Mouse (Mus musculus): Measurements from ENCODE around the gene Fgfr2.
"Not testable (repeated sequence)": the region's sequence is repeated elsewhere in the genome, so short reads cannot be mapped to it uniquely, and the experiment has no call there.

Fgfr2 gene

GRCm38 (mm10) chr7:130568783-130569436, 2554.2 kb downstream of the Fgfr2 start:
- DNase-seq (ENCODE audit: inconsistent age in 2 of 2, low spot score in 1 of 2) = peak; percentile 67 to 92

DNA sequence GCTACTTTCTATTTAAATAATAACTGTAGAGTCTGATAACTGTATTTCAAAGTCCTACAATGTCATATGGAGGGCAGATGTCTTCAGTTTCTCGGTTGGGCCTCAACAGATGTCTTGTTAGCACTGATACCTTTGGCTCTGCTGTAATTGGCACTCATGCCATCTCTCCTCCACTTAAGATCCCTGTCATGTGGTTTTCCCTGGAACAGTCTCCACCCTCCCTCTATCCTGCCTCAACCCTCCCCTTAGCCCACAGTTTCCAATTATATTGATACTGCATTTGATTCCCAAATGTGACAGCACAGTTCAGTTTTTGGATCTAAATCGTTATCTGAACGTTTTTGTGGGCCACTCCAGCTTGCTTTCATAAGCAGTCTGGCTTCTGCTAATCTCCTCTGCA, 2558.6 kb downstream of the Fgfr2 start:
- no peak for DNase-seq (ENCODE audit: inconsistent age in 2 of 2, low spot score in 1 of 2)

DNA sequence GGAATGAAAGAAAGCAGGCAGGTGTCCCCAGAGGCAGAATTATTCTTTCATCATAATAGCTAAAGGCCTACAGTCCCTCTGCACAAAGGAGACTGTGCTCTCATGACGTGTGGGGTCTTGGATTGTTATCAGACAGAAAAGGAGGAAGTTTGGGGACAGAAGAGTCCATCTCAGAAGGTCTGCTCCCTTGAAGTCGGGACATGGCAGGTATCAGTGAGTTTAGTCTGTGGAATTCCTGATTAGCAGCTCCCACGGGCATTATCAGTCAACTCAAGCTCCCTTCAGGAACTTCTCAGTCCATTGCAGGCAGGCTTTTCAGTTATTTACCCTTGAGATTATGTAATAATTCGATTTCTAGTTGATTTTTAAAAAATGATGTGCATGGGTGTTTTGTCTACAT, 2559.3 kb downstream of the Fgfr2 start:
- no peak for DNase-seq (ENCODE audit: inconsistent age in 2 of 2, low spot score in 1 of 2)

DNA sequence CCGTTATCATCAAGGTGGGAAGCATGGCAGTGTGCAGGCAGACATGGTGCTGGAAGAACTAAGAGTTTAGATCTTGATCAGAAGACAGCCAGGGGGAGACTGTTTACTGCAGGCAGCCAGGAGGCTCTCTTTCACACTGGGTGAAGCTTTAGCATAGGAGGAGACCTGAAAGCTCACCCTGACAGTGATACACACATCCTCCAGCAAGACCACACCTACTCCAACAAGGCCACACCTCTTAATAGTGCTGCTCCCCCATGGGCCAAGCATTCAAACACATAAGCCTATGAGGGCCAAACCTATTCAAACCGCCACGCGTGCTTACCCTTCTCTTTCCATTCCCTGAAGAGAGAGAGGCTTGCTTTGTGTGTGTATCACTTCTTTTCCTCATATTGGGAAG, 2559.9 kb downstream of the Fgfr2 start:
- DNase-seq (ENCODE audit: inconsistent age in 2 of 2, low spot score in 1 of 2) = no peak

- DNase-seq (ENCODE audit: inconsistent age in 2 of 2, low spot score in 1 of 2) = no peak
Measured at GRCm38 (mm10) chr7:130560933-130561332, 2562.2 kb downstream of the Fgfr2 start.

GRCm38 (mm10) chr7:130558592-130558991, 2564.6 kb downstream of the Fgfr2 start:
- DNase-seq (ENCODE audit: inconsistent age in 2 of 2, low spot score in 1 of 2) = no peak

GRCm38 (mm10) chr7:130555597-130555996, 2567.6 kb downstream of the Fgfr2 start:
- no peak for DNase-seq (ENCODE audit: inconsistent age in 2 of 2, low spot score in 1 of 2)

GRCm38 (mm10) chr7:130553321-130553720, 2569.8 kb downstream of the Fgfr2 start:
- DNase-seq (ENCODE audit: inconsistent age in 2 of 2, low spot score in 1 of 2) = no peak

- DNase-seq (ENCODE audit: inconsistent age in 2 of 2, low spot score in 1 of 2) = no peak
Measured at GRCm38 (mm10) chr7:130552780-130553179, 2570.4 kb downstream of the Fgfr2 start.

DNA sequence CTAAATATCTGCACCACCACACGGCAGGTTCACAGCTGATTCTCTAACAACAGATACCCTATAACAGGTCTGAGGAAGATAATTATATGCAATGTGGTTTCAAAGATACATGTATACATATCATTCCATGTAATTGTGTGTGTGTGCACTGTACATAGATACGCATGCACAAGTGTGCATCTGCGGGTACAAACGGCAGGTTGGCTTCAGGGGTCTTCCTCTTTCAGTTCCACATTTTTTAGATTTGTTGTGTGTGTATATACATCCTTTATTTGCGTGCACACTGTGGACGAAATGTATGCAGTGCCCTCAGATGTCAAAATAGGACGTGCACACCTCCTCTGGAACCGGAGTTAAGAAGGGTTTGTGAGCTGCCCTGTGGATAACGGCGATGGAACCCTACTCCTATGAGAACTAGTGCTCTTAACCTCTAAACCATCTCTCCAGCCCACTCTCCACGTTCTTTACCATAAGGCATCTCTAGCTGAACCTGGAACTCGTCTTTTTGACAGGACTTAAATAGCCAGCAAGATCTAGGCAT, 2575.4 kb downstream of the Fgfr2 start:
- peak in 1 of 2 experiments; percentile 38 for DNase-seq (ENCODE audit: inconsistent age in 2 of 2, low spot score in 1 of 2)

- peak; percentile 93 to 96 for DNase-seq (ENCODE audit: inconsistent age in 2 of 2, low spot score in 1 of 2)
Measured at GRCm38 (mm10) chr7:130546791-130547484, 2576.2 kb downstream of the Fgfr2 start.

DNA sequence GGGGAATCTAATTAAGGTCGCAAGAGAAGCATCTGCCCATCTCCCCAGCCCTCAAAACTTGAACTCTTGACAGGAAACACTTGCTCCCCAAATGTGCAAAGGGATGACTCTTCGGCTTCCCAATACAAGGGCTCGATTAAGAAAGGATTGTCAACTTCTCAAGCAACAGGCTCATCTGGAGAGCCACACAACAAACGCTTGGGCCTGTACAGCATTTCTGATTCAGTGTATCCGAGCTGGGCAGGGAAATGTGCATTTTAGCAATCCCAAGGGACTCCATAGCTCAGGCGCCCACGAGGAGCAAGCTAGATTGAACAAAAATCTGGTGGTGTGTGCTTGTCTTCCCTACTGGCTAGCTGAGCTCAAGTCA, 2576.7 kb downstream of the Fgfr2 start:
- no peak for DNase-seq (ENCODE audit: inconsistent age in 2 of 2, low spot score in 1 of 2)

DNA sequence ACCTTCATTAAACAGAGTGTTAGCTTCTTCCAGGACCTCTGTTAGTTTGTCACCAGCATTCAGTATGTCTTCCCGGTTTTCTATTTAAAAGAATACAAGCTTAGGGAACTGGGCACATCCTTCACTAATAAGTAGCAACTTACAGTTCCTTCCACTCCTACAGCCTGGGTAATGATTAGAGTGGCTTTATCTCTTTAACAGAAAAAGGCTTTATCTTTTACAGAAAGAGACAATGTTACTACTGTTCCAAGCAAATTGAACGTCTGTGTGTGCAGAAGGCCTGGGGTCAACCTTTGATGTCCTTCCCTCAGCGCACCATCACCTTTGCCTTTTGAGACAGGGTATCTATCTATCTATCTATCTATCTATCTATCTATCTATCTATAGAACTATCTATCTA, 2577.3 kb downstream of the Fgfr2 start:
- no peak for DNase-seq (ENCODE audit: inconsistent age in 2 of 2, low spot score in 1 of 2)

GRCm38 (mm10) chr7:130545401-130545800, 2577.7 kb downstream of the Fgfr2 start:
- DNase-seq (ENCODE audit: inconsistent age in 2 of 2, low spot score in 1 of 2) = no peak

GRCm38 (mm10) chr7:130543181-130543580, 2580.0 kb downstream of the Fgfr2 start:
- DNase-seq (ENCODE audit: inconsistent age in 2 of 2, low spot score in 1 of 2) = peak in 1 of 2 experiments; percentile 42

- no peak for DNase-seq (ENCODE audit: inconsistent age in 2 of 2, low spot score in 1 of 2)
Measured at GRCm38 (mm10) chr7:130540176-130540575, 2583.0 kb downstream of the Fgfr2 start.

- DNase-seq (ENCODE audit: inconsistent age in 2 of 2, low spot score in 1 of 2) = no peak
Measured at GRCm38 (mm10) chr7:130537068-130537467, 2586.1 kb downstream of the Fgfr2 start.

GRCm38 (mm10) chr7:130535174-130535573, 2588.0 kb downstream of the Fgfr2 start:
- DNase-seq (ENCODE audit: inconsistent age in 2 of 2, low spot score in 1 of 2) = no peak

DNA sequence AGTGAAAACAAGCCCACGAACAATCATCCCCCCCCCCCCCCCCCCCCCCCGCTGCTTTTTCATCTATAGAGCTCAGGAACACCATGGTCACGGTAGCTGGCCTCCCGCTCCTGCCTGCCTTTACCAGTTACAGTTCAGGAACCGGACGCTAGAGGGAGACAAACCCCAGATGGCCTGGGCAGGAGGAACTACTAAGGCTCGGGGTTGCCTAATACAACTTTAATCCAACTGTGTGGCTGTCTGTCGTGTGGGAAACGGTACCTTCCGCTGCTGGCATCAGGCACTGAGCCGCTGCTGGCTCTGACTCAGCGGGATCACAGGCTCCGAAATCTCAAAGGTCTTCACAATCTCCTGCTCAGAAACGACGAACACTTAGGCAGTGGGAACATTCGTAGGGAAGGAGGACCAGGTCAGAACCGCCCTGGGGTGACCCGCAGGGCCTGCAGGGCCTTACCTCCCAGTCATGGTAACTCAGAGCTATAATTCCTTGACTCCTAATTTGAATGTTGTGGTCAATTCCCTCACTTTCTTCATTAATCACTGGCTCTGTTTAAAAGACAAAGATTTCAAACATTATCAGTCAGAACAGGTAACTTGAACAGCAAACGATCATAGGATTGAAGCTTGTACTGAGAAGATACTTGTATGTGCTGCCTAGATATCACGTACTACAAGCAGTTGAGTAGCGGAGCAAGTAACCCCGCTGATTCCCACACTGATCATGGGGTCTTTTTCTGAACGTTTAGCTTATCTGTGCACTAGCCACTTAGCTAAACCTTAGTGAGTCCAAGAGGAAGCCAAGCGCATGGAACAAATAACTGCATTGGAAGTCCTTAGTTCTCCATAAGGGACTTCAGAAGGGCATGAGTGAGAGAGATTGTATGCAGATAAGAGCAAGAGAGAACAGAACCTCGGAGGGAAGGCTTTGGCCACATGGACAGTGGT, 2589.6 kb downstream of the Fgfr2 start:
- peak; percentile 91 to 97 for DNase-seq (ENCODE audit: inconsistent age in 2 of 2, low spot score in 1 of 2)

DNA sequence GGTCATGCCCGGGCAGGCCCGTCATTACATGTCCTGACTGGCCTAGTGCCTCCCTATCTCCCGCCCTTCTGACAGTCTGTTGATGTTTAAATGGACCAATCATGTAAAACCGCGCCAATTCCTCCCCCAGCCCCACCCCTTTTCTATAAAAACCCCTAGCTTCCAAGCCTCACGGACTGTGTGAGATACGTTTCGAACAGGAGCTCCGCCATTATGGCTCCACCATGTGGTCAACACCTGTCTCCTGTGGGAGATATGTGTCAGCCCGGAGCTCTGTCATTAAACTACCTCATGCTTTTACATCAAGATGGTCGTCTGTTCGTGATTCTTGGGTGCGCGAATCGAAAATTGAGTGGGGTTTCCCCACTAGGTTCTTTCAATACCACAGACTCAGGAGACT, 2592.0 kb downstream of the Fgfr2 start:
- DNase-seq (ENCODE audit: inconsistent age in 2 of 2, low spot score in 1 of 2) = not testable (repeated sequence)

DNA sequence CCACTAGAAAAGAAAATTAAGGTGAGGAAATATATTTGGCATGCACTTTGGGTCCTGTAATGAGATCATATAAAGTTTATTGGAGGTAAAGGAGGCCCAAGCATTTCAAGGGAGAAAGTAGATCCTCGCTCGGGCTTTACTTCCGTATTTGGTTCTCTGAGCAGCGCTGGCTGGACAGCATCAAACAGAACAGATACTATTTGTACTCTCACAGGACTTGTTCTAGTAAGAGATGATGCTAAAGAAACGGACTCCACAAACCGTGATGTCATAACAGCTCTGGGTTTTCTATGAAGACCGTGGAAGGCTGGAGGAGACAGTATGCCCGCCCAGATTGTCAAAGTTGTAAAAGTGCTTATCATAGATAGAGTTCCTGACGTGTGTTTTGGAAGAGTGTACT, 2595.8 kb downstream of the Fgfr2 start:
- no peak for DNase-seq (ENCODE audit: inconsistent age in 2 of 2, low spot score in 1 of 2)
